Comparison of ENCODE assay signal across 10 mouse cellular contexts in the genomic region with DNA sequence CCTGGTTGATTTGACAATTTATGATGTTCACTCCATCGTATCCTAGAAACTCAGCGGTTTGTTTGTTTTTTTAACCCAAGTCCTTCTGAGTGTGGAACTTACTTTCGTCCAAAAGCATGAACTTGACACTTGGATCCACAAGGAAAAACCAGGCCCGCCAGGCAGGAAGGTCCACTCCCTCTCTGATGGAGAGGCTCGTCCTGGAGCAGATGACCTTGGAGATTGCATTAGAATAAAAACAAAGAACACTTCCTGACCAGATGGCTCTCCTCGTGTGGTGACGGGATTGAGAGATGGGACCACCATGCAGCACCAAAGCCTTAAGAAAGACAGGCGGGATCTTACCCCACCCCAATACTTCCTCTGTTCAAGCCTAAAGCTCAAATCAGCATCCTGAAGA. TPM values are rescaled to one million over a fixed set of nuclear protein-coding genes. Genes with fewer than 3 reads are reported as not detected.
DNase-seq lines count a peak whose midpoint lies in the region; ATAC-seq lines count a peak whose summit lies in the region.
"Had no signal": no experiment of that assay in that cellular context is flagged by ENCODE, and none has a peak within 500 bp of the region (broad histone marks: within the 10 kb centered on the region; RNA-seq: fewer than 3 reads in every experiment).

No protein-coding gene starts in this region.

- H3K36me3 ChIP-seq in limb, embryonic 13.5 days = no peaks in the 10 kb centered on the region
- no peaks in the 10 kb centered on the region for H3K36me3 ChIP-seq in limb, embryonic 10.5 days
- H3K36me3 ChIP-seq in stomach, embryonic 14.5 days (ENCODE audit: control insufficient read depth, insufficient read depth, low read length) = no peaks in the 10 kb centered on the region
- H3K36me3 ChIP-seq in forebrain, embryonic 11.5 days (ENCODE audit: control insufficient read depth, insufficient read depth, low read length) = no peaks in the 10 kb centered on the region
- H3K36me3 ChIP-seq: hindbrain, embryonic 15.5 days had no signal

- no peak overlapping the region for H3K4me3 ChIP-seq in limb, embryonic 13.5 days
- no peak overlapping the region for H3K4me3 ChIP-seq in limb, embryonic 10.5 days
- H3K4me3 ChIP-seq in stomach, embryonic 14.5 days (ENCODE audit: low read depth, low read length) = no peak overlapping the region
- no peak overlapping the region for H3K4me3 ChIP-seq in forebrain, embryonic 11.5 days (ENCODE audit: low read depth, low read length)
- H3K4me3 ChIP-seq: erythroblast, embryonic 14.5 days; hindbrain, embryonic 15.5 days had no signal

- no peak for ATAC-seq in limb, embryonic 13.5 days (ENCODE audit: low FRiP score, low read depth)
- no peak for ATAC-seq in stomach, embryonic 14.5 days (ENCODE audit: insufficient number of reproducible peaks, insufficient read depth, low FRiP score, low read depth)
- no peak for ATAC-seq in forebrain, embryonic 11.5 days (replicated peaks; ENCODE audit: low FRiP score)

- DNase-seq in limb, embryonic 10.5 days (ENCODE audit: low spot score) = no peak
- DNase-seq in heart, adult 8-10 months (ENCODE audit: low spot score) = peak; percentile 74
- peak; percentile 36 for DNase-seq in kidney, adult 9 months
- no peak for DNase-seq in frontal cortex, postnatal 14 days (ENCODE audit: low spot score in 2 of 2)
- DNase-seq in forebrain, embryonic 11.5 days (ENCODE audit: low spot score) = no peak
- DNase-seq: midbrain, embryonic 14.5 days had no signal

- no peak overlapping the region for H3K9ac ChIP-seq in limb, embryonic 13.5 days
- H3K9ac ChIP-seq in stomach, embryonic 14.5 days (replicated peaks; ENCODE audit: low read depth, low read length) = no peak overlapping the region
- no peak overlapping the region for H3K9ac ChIP-seq in forebrain, embryonic 11.5 days (ENCODE audit: low read length)
- H3K9ac ChIP-seq: hindbrain, embryonic 15.5 days had no signal

- H3K27ac ChIP-seq in limb, embryonic 13.5 days = 0 out of 2 replicates have a peak overlapping the region, but pooled peaks have one; percentile 1
- H3K27ac ChIP-seq in limb, embryonic 10.5 days = no peak overlapping the region
- H3K27ac ChIP-seq in stomach, embryonic 14.5 days (ENCODE audit: low read length) = 0 out of 2 replicates have a peak overlapping the region, but pooled peaks have one; percentile 10
- H3K27ac ChIP-seq in forebrain, embryonic 11.5 days (ENCODE audit: low read depth, low read length) = no peak overlapping the region
- H3K27ac ChIP-seq: hindbrain, embryonic 15.5 days had no signal

- 71% methylated on average over 8 of the region's 8 CpGs for WGBS in limb, embryonic 13.5 days
- WGBS in limb, embryonic 10.5 days = 74% methylated on average over 8 of the region's 8 CpGs
- WGBS in stomach, embryonic 14.5 days = 52% methylated on average over 8 of the region's 8 CpGs
- WGBS in forebrain, embryonic 11.5 days = 79% methylated on average over 8 of the region's 8 CpGs

- H3K9me3 ChIP-seq in limb, embryonic 13.5 days = no peaks in the 10 kb centered on the region
- no peaks in the 10 kb centered on the region for H3K9me3 ChIP-seq in limb, embryonic 10.5 days (replicated peaks)
- H3K9me3 ChIP-seq in stomach, embryonic 14.5 days (ENCODE audit: control insufficient read depth, low read depth, low read length) = no peaks in the 10 kb centered on the region
- no peaks in the 10 kb centered on the region for H3K9me3 ChIP-seq in forebrain, embryonic 11.5 days (ENCODE audit: control insufficient read depth, low read length)
- H3K9me3 ChIP-seq: hindbrain, embryonic 15.5 days had no signal

- H3K27me3 ChIP-seq in limb, embryonic 13.5 days = no peaks in the 10 kb centered on the region
- no peaks in the 10 kb centered on the region for H3K27me3 ChIP-seq in limb, embryonic 10.5 days (ENCODE audit: low read depth, poor library complexity, severe bottlenecking)
- H3K27me3 ChIP-seq in stomach, embryonic 14.5 days (ENCODE audit: control insufficient read depth, insufficient read depth, low read length) = no peaks in the 10 kb centered on the region
- no peaks in the 10 kb centered on the region for H3K27me3 ChIP-seq in forebrain, embryonic 11.5 days (ENCODE audit: control insufficient read depth, insufficient read depth, low read length)
- H3K27me3 ChIP-seq: hindbrain, embryonic 15.5 days had no signal

- H3K4me1 ChIP-seq in limb, embryonic 13.5 days = peaks cover 18% of the 10 kb centered on the region; the same call in 1 of the 2 replicates
- peaks cover 7% of the 10 kb centered on the region for H3K4me1 ChIP-seq in limb, embryonic 10.5 days
- 0 out of 2 replicates have a peak, but pooled peaks cover 4% of the 10 kb centered on the region for H3K4me1 ChIP-seq in stomach, embryonic 14.5 days (ENCODE audit: control insufficient read depth, insufficient read depth, low read length)
- H3K4me1 ChIP-seq in forebrain, embryonic 11.5 days (replicated peaks; ENCODE audit: control insufficient read depth, insufficient read depth, low read length) = peaks cover under 1% of the 10 kb centered on the region; the same call in 1 of the 2 replicates
- H3K4me1 ChIP-seq: hindbrain, embryonic 15.5 days had no signal

- no peak overlapping the region for H3K4me2 ChIP-seq in limb, embryonic 13.5 days (replicated peaks)
- H3K4me2 ChIP-seq in stomach, embryonic 14.5 days (replicated peaks; ENCODE audit: low read depth, low read length) = no peak overlapping the region
- H3K4me2 ChIP-seq in forebrain, embryonic 11.5 days (ENCODE audit: low read depth, low read length, severe bottlenecking) = no peak overlapping the region
- H3K4me2 ChIP-seq: hindbrain, embryonic 15.5 days had no signal

RNA-seq across cellular contexts. Expression of gene Apod, which starts 12.1 kb away (rescaled TPM):
- polyA plus RNA-seq in limb, embryonic 13.5 days (2015; fragmentation: Nextera tagmentation; extraction: Ambion mirVana) = 34.7 and 36.0 TPM in 2 replicates
- polyA plus RNA-seq in limb, embryonic 10.5 days (2016; fragmentation: Nextera tagmentation; extraction: Ambion mirVana) = 5.9 and 6.5 TPM in 2 replicates
- 1 to 10 TPM; 3.6 to 6.1 (median 4.9) TPM for total RNA-seq in heart, adult 8-10 months (2022)
- 1.2 and 1.4 TPM in 2 replicates for polyA plus RNA-seq in stomach, embryonic 14.5 days (2014; fragmentation: Nextera tagmentation; extraction: Ambion mirVana)
- polyA plus RNA-seq in forebrain, embryonic 11.5 days (2014; fragmentation: Nextera tagmentation; extraction: Ambion mirVana) = 42.1 and 47.7 TPM in 2 replicates
- polyA plus RNA-seq: erythroblast, embryonic 14.5 days had no signal

RNA-seq across cellular contexts. Expression of gene Ppp1r2, which starts 51.6 kb away (rescaled TPM):
- 67.3 and 73.6 TPM in 2 replicates for polyA plus RNA-seq in limb, embryonic 13.5 days (2015; fragmentation: Nextera tagmentation; extraction: Ambion mirVana)
- 84.6 and 89.8 TPM in 2 replicates for polyA plus RNA-seq in limb, embryonic 10.5 days (2016; fragmentation: Nextera tagmentation; extraction: Ambion mirVana)
- 10 to 100 TPM; 74.1 to 92.4 (median 77.5) TPM for total RNA-seq in heart, adult 8-10 months (2022)
- 86.0 and 90.8 TPM in 2 replicates for polyA plus RNA-seq in stomach, embryonic 14.5 days (2014; fragmentation: Nextera tagmentation; extraction: Ambion mirVana)
- 109 and 110 TPM in 2 replicates for polyA plus RNA-seq in forebrain, embryonic 11.5 days (2014; fragmentation: Nextera tagmentation; extraction: Ambion mirVana)

Comparison
In these comparisons a context has a peak if more than half of its experiments do, and no peak if none do; other contexts are left out.
1. H3K27ac ChIP-seq: peak in limb, embryonic 13.5 days (single experiment) and stomach, embryonic 14.5 days (single experiment); none in limb, embryonic 10.5 days (single experiment) and forebrain, embryonic 11.5 days (single experiment).
2. DNase-seq: peak in heart, adult 8-10 months (single experiment) and kidney, adult 9 months (single experiment); none in limb, embryonic 10.5 days (single experiment), frontal cortex, postnatal 14 days (0 of 2) and forebrain, embryonic 11.5 days (single experiment).